Comparison of ENCODE assay signal across 18 mouse cellular contexts in the genomic region with DNA sequence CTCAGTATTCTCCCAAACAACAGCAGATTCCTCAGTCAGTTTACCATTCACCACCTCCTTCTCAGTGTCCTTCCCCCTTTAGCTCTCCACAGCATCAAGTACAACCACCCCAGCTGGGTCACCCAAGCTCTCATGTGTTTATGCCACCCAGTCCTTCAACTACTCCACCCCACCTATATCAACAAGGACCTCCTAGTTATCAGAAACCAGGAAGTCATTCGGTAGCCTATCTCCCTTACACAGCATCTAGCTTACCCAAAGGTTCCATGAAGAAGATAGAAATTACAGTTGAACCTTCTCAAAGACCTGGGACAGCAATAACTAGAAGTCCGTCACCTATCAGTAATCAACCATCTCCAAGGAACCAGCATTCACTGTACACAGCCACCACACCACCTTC. TPM values are rescaled to one million over a fixed set of nuclear protein-coding genes. Genes with fewer than 3 reads are reported as not detected.
DNase-seq lines count a peak whose midpoint lies in the region; ATAC-seq and TF ChIP-seq lines count a peak whose summit lies in the region.
"Had no signal": no experiment of that assay in that cellular context is flagged by ENCODE, and none has a peak within 500 bp of the region (broad histone marks: within the 10 kb centered on the region; RNA-seq: fewer than 3 reads in every experiment).

No protein-coding gene starts in this region.

- WGBS in intestine, embryonic 16.5 days: 90% methylated on average over 2 of the region's 2 CpGs
- WGBS in intestine, postnatal 0 days: 81% methylated on average over 2 of the region's 2 CpGs
- WGBS in liver, embryonic 12.5 days (ENCODE audit: insufficient replicate concordance): 33% methylated on average over 2 of the region's 2 CpGs
- 89% methylated on average over 2 of the region's 2 CpGs for WGBS in forebrain, embryonic 11.5 days

- ATAC-seq in intestine, embryonic 16.5 days: peak; percentile 64; the same call in 1 of the 2 replicates
- no peak for ATAC-seq in intestine, postnatal 0 days
- peak; percentile 100 for ATAC-seq in liver, embryonic 12.5 days
- peak; percentile 99 for ATAC-seq in megakaryocyte-erythroid progenitor cell, adult 5-6 weeks (replicated peaks; ENCODE audit: low FRiP score, low TSS enrichment, poor library complexity, severe bottlenecking)
- ATAC-seq in forebrain, embryonic 11.5 days (replicated peaks; ENCODE audit: low FRiP score): no peak
- ATAC-seq: intestine, embryonic 15.5 days had no signal

- no peaks in the 10 kb centered on the region for H3K36me3 ChIP-seq in intestine, embryonic 16.5 days (ENCODE audit: control insufficient read depth, insufficient read depth, low read length)
- no peaks in the 10 kb centered on the region; the same call in 1 of the 2 replicates for H3K36me3 ChIP-seq in intestine, postnatal 0 days (ENCODE audit: control insufficient read depth, insufficient read depth)
- H3K36me3 ChIP-seq in liver, embryonic 12.5 days: peaks cover 20% of the 10 kb centered on the region
- H3K36me3 ChIP-seq in forebrain, embryonic 11.5 days (ENCODE audit: control insufficient read depth, insufficient read depth, low read length): no peaks in the 10 kb centered on the region
- H3K36me3 ChIP-seq: embryonic facial prominence, embryonic 12.5 days; intestine, embryonic 15.5 days; neural tube, embryonic 13.5 days had no signal

- no peak overlapping the region for H3K4me3 ChIP-seq in intestine, embryonic 16.5 days (ENCODE audit: low read length)
- H3K4me3 ChIP-seq in intestine, postnatal 0 days (ENCODE audit: low read depth, low read length): no peak overlapping the region
- peak overlapping the region; percentile 46 for H3K4me3 ChIP-seq in liver, embryonic 12.5 days
- H3K4me3 ChIP-seq in forebrain, embryonic 11.5 days (ENCODE audit: low read depth, low read length): no peak overlapping the region
- H3K4me3 ChIP-seq: embryonic facial prominence, embryonic 12.5 days; intestine, embryonic 15.5 days; neural tube, embryonic 13.5 days had no signal

- no peak overlapping the region for H3K9ac ChIP-seq in intestine, embryonic 16.5 days (ENCODE audit: low read depth, low read length)
- no peak overlapping the region for H3K9ac ChIP-seq in intestine, postnatal 0 days (ENCODE audit: low read depth, low read length)
- peak overlapping the region; percentile 59 for H3K9ac ChIP-seq in liver, embryonic 12.5 days
- no peak overlapping the region for H3K9ac ChIP-seq in forebrain, embryonic 11.5 days (ENCODE audit: low read length)
- H3K9ac ChIP-seq: embryonic facial prominence, embryonic 12.5 days; hindbrain, embryonic 14.5 days; intestine, embryonic 15.5 days; neural tube, embryonic 13.5 days had no signal

- H3K27me3 ChIP-seq in intestine, embryonic 16.5 days (replicated peaks; ENCODE audit: control insufficient read depth, insufficient read depth, low read length): no peaks in the 10 kb centered on the region
- no peaks in the 10 kb centered on the region for H3K27me3 ChIP-seq in intestine, postnatal 0 days (replicated peaks; ENCODE audit: control insufficient read depth, insufficient read depth, low read length)
- no peaks in the 10 kb centered on the region for H3K27me3 ChIP-seq in liver, embryonic 12.5 days (replicated peaks)
- no peaks in the 10 kb centered on the region for H3K27me3 ChIP-seq in forebrain, embryonic 11.5 days (ENCODE audit: control insufficient read depth, insufficient read depth, low read length)
- H3K27me3 ChIP-seq: embryonic facial prominence, embryonic 12.5 days; intestine, embryonic 15.5 days; neural tube, embryonic 13.5 days had no signal

- no peaks in the 10 kb centered on the region for H3K9me3 ChIP-seq in intestine, embryonic 16.5 days (ENCODE audit: control insufficient read depth, low read length)
- no peaks in the 10 kb centered on the region for H3K9me3 ChIP-seq in intestine, postnatal 0 days (ENCODE audit: control insufficient read depth)
- no peaks in the 10 kb centered on the region for H3K9me3 ChIP-seq in liver, embryonic 12.5 days (replicated peaks)
- H3K9me3 ChIP-seq in forebrain, embryonic 11.5 days (ENCODE audit: control insufficient read depth, low read length): no peaks in the 10 kb centered on the region
- H3K9me3 ChIP-seq: embryonic facial prominence, embryonic 12.5 days; intestine, embryonic 15.5 days; neural tube, embryonic 13.5 days had no signal

- DNase-seq in c-Kit-positive CD71-positive TER-119-positive erythroid progenitor cells, embryonic 14.5 days (ENCODE audit: low spot score): peak; percentile 63
- DNase-seq in forebrain, embryonic 11.5 days (ENCODE audit: low spot score): no peak
- DNase-seq in urinary bladder, postnatal 4 days (ENCODE audit: low spot score in 2 of 2): no peak
- DNase-seq in urinary bladder, postnatal 36 days (ENCODE audit: low spot score in 2 of 2): no peak
- DNase-seq: adrenal gland, postnatal 14 days; cerebellum, adult 8-10 months; heart, postnatal 36 days; midbrain, embryonic 14.5 days; thymus, postnatal 36 days had no signal

- no peak overlapping the region for H3K27ac ChIP-seq in intestine, embryonic 16.5 days (ENCODE audit: low read length)
- H3K27ac ChIP-seq in intestine, postnatal 0 days (ENCODE audit: low read depth, low read length): no peak overlapping the region
- H3K27ac ChIP-seq in liver, embryonic 12.5 days: peak overlapping the region; percentile 94
- H3K27ac ChIP-seq in forebrain, embryonic 11.5 days (ENCODE audit: low read depth, low read length): no peak overlapping the region
- H3K27ac ChIP-seq: embryonic facial prominence, embryonic 12.5 days; hindbrain, embryonic 14.5 days; intestine, embryonic 15.5 days; kidney, postnatal 0 days; neural tube, embryonic 13.5 days had no signal

- H3K4me1 ChIP-seq in intestine, embryonic 16.5 days (ENCODE audit: control insufficient read depth, insufficient read depth, low read length): no peaks in the 10 kb centered on the region
- no peaks in the 10 kb centered on the region for H3K4me1 ChIP-seq in intestine, postnatal 0 days (replicated peaks; ENCODE audit: control insufficient read depth, insufficient read depth, low read length)
- H3K4me1 ChIP-seq in liver, embryonic 12.5 days: peaks cover 14% of the 10 kb centered on the region
- no peaks in the 10 kb centered on the region for H3K4me1 ChIP-seq in forebrain, embryonic 11.5 days (replicated peaks; ENCODE audit: control insufficient read depth, insufficient read depth, low read length)
- H3K4me1 ChIP-seq: embryonic facial prominence, embryonic 12.5 days; intestine, embryonic 15.5 days; neural tube, embryonic 13.5 days had no signal

- no peak overlapping the region for H3K4me2 ChIP-seq in intestine, embryonic 16.5 days (ENCODE audit: low read depth, low read length)
- no peak overlapping the region for H3K4me2 ChIP-seq in intestine, postnatal 0 days (replicated peaks; ENCODE audit: low read depth)
- peak overlapping the region; percentile 58 for H3K4me2 ChIP-seq in liver, embryonic 12.5 days
- H3K4me2 ChIP-seq in forebrain, embryonic 11.5 days (ENCODE audit: low read depth, low read length, severe bottlenecking): no peak overlapping the region
- H3K4me2 ChIP-seq: embryonic facial prominence, embryonic 12.5 days; hindbrain, embryonic 14.5 days; intestine, embryonic 15.5 days; neural tube, embryonic 13.5 days had no signal

- no peak for TF ChIP-seq CTCF in intestine, postnatal 0 days (IDR thresholded peaks at IDR 0.05; ENCODE audit: low read depth)

RNA-seq across cellular contexts. Expression of gene Tab3, which starts 40.9 kb away (rescaled TPM):
- polyA plus RNA-seq in intestine, embryonic 16.5 days (2015; fragmentation: Nextera tagmentation; extraction: Ambion mirVana): 4.1 and 5.4 TPM in 2 replicates
- 5.0 and 5.4 TPM in 2 replicates for polyA plus RNA-seq in intestine, postnatal 0 days (2015; fragmentation: Nextera tagmentation; extraction: Ambion mirVana)
- polyA plus RNA-seq in liver, embryonic 12.5 days (2016; fragmentation: Nextera tagmentation; extraction: Ambion mirVana): 8.9 and 9.4 TPM in 2 replicates
- total RNA-seq in megakaryocyte-erythroid progenitor cell, adult 5-6 weeks (2014; fragmentation: Nextera tagmentation): 27.2 and 41.2 TPM in 2 replicates
- 16.6 and 16.7 TPM in 2 replicates for total RNA-seq in megakaryocyte-erythroid progenitor cell, adult 5-6 weeks (2017)
- 4.6 and 5.3 TPM in 2 replicates for polyA plus RNA-seq in forebrain, embryonic 11.5 days (2014; fragmentation: Nextera tagmentation; extraction: Ambion mirVana)

Comparison
In these comparisons a context has a peak if more than half of its experiments do, and no peak if none do; other contexts are left out.
1. ATAC-seq: peak in intestine, embryonic 16.5 days (single experiment), liver, embryonic 12.5 days (single experiment) and megakaryocyte-erythroid progenitor cell, adult 5-6 weeks (single experiment); none in intestine, postnatal 0 days (single experiment) and forebrain, embryonic 11.5 days (single experiment).